Mouse (Mus musculus): ENCODE results near the gene 2610021A01Rik. TPM values are rescaled to one million over a fixed set of nuclear protein-coding genes. Genes with fewer than 3 reads are reported as not detected.
"Not testable (repeated sequence)": the region's sequence is repeated elsewhere in the genome, so short reads cannot be mapped to it uniquely, and the experiment has no call there.

The 2610021A01Rik gene
- polyA plus RNA-seq, 1 experiment from 2014 or later: 10.1 TPM

DNA sequence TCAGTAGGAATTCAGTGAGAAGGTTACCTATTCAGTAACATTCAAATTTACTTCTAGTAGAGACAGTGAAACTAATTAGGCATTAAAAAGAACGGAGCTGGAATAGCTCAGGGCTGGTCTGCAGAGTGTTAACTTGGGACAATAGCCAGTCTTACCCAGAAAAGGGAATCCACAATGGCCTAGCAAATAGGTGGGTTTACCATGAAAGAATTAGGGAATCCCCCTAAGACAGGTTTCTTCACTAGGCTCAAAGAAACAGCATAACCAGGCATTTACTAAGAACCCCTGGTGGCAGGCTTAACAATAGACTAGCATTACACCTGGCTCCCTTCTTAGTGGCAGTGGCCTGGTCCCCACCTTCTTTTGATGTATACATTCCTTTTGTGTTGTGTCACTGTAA is 75.3 kb downstream of the 2610021A01Rik start:
- H3K36me3 ChIP-seq; H3K4me1 ChIP-seq; H3K27ac ChIP-seq; H3K27me3 ChIP-seq (ENCODE audit: insufficient read depth, poor library complexity, severe bottlenecking); H3K9me3 ChIP-seq; DNase-seq (ENCODE audit: low spot score); H3K4me3 ChIP-seq: not testable (repeated sequence)
- 53% methylated on average over 1 of the region's 1 CpGs for WGBS

Other genes with a start within 250 kb of the 2610021A01Rik start
- gene AI987944, start 205.9 kb upstream of the 2610021A01Rik start, polyA plus RNA-seq (2016; fragmentation: Nextera tagmentation; extraction: Ambion mirVana): 11.2 and 11.9 TPM in 2 replicates
- 0.17 and 0.20 TPM in 2 replicates for gene Vmn2r57, start 150.5 kb upstream of the 2610021A01Rik start, polyA plus RNA-seq (2016; fragmentation: Nextera tagmentation; extraction: Ambion mirVana)
- gene Gm20449, start 99.8 kb upstream of the 2610021A01Rik start, polyA plus RNA-seq (2016; fragmentation: Nextera tagmentation; extraction: Ambion mirVana): 0.06 TPM in 1 of 2 replicates, not detected in the other
- 7.5 and 8.2 TPM in 2 replicates for gene AW146154, start 99.3 kb upstream of the 2610021A01Rik start, polyA plus RNA-seq (2016; fragmentation: Nextera tagmentation; extraction: Ambion mirVana)
- gene Gm6871, start 25.6 kb upstream of the 2610021A01Rik start, polyA plus RNA-seq (2016; fragmentation: Nextera tagmentation; extraction: Ambion mirVana): 0.09 TPM in 1 of 2 replicates, not detected in the other
- 6.4 and 8.9 TPM in 2 replicates for gene Zfp788, start 34.0 kb downstream of the 2610021A01Rik start, polyA plus RNA-seq (2016; fragmentation: Nextera tagmentation; extraction: Ambion mirVana)

Measured in heart, embryonic 10.5 days (tissue).